Mouse (Mus musculus) T-helper 17 cell (primary cell): Measurements from ENCODE around the gene Senp8.
"Not testable (repeated sequence)": the region's sequence is repeated elsewhere in the genome, so short reads cannot be mapped to it uniquely, and the experiment has no call there.

Source experiments
- in situ Hi-C, 2 experiments: fragments of 300-600 bp; cut with MboI, MseI; formaldehyde crosslinking; loops; 1 replicate in 1 of 2; 2 replicates in 1 of 2; pipeline ENCODE4 v1.15.1; 2025; ENCODE audit warnings: high pct_unique_total_duplicates in 2 of 2

The Senp8 gene

GRCm38 (mm10) chr9:59750267-59751065, at the start of gene Senp8, which contains the start of gene Myo9a:
TSS of gene Senp8 (minus strand) at chr9:59750710.
TSS of gene Myo9a (plus strand) at chr9:59750896.
- in situ Hi-C loops: no loop called here

- in situ Hi-C loops: not testable (repeated sequence)
These were observed 16.5 kb upstream of the Senp8 start for GRCm38 (mm10) chr9:59766966-59767461.

- in situ Hi-C loops: no loop called here
These were observed 10.0 kb upstream of the Senp8 start for GRCm38 (mm10) chr9:59760515-59760914.

GRCm38 (mm10) chr9:59757016-59757415, 6.5 kb upstream of the Senp8 start:
- in situ Hi-C loops: not testable (repeated sequence)

GRCm38 (mm10) chr9:59755199-59755598, 4.7 kb upstream of the Senp8 start:
- in situ Hi-C loops: no loop called here

- in situ Hi-C loops: no loop called here
These were observed 1.5 kb upstream of the Senp8 start for GRCm38 (mm10) chr9:59751966-59752365.

GRCm38 (mm10) chr9:59751066-59751581, 614 bp upstream of the Senp8 start:
- in situ Hi-C loops: no loop called here

- in situ Hi-C loops: no loop called here
These were observed 787 bp downstream of the Senp8 start for GRCm38 (mm10) chr9:59749581-59750265.

- in situ Hi-C loops: no loop called here
These were observed 1.5 kb downstream of the Senp8 start for GRCm38 (mm10) chr9:59748969-59749368.

GRCm38 (mm10) chr9:59748387-59748786, 2.1 kb downstream of the Senp8 start:
- in situ Hi-C loops: no loop called here

- in situ Hi-C loops: no loop called here
These were observed 6.6 kb downstream of the Senp8 start for GRCm38 (mm10) chr9:59743903-59744302.

GRCm38 (mm10) chr9:59740593-59740992, 9.9 kb downstream of the Senp8 start:
- in situ Hi-C loops: no loop called here

- in situ Hi-C loops: loop anchor here in 1 of 2 experiments (5.0 kb wide), 1 partner anchor 227 kb away; the partner anchor contains the start of gene Nr2e3
These were observed 15.1 kb downstream of the Senp8 start for GRCm38 (mm10) chr9:59735394-59735793.

GRCm38 (mm10) chr9:59733075-59733474, 17.4 kb downstream of the Senp8 start:
- in situ Hi-C loops: no loop called here

- in situ Hi-C loops: no loop called here
These were observed 19.4 kb downstream of the Senp8 start for GRCm38 (mm10) chr9:59731136-59731535.

- in situ Hi-C loops: no loop called here
These were observed 22.8 kb downstream of the Senp8 start for GRCm38 (mm10) chr9:59727569-59728286.

GRCm38 (mm10) chr9:59725515-59725914, 25.0 kb downstream of the Senp8 start:
- in situ Hi-C loops: no loop called here

- in situ Hi-C loops: loop anchor here in 1 of 2 experiments (5.0 kb wide), 1 partner anchor 223 kb away; no protein-coding TSS in a partner anchor
These were observed 26.6 kb downstream of the Senp8 start for GRCm38 (mm10) chr9:59723791-59724442.

GRCm38 (mm10) chr9:59723096-59723657, 27.3 kb downstream of the Senp8 start:
- in situ Hi-C loops: loop anchor here in 1 of 2 experiments (5.0 kb wide), 1 partner anchor 224 kb away; no protein-coding TSS in a partner anchor

- in situ Hi-C loops: loop anchor here in 1 of 2 experiments (5.0 kb wide), 1 partner anchor 226 kb away; no protein-coding TSS in a partner anchor
These were observed 29.4 kb downstream of the Senp8 start for GRCm38 (mm10) chr9:59721144-59721543.
